Mouse (Mus musculus): Measurements from ENCODE around the gene Nfib.

- no peak for TF ChIP-seq POLR2A (IDR thresholded peaks at IDR 0.05; ENCODE audit: borderline replicate concordance, insufficient read depth, low read length)
- no peak for TF ChIP-seq CTCF (IDR thresholded peaks at IDR 0.05; ENCODE audit: borderline replicate concordance, insufficient read depth, low read depth, low read length)
These were observed 195.8 kb downstream of the Nfib start for GRCm38 (mm10) chr4:82509771-82510170.
